8 mouse cellular contexts compared by ENCODE assay signal in the genomic region with DNA sequence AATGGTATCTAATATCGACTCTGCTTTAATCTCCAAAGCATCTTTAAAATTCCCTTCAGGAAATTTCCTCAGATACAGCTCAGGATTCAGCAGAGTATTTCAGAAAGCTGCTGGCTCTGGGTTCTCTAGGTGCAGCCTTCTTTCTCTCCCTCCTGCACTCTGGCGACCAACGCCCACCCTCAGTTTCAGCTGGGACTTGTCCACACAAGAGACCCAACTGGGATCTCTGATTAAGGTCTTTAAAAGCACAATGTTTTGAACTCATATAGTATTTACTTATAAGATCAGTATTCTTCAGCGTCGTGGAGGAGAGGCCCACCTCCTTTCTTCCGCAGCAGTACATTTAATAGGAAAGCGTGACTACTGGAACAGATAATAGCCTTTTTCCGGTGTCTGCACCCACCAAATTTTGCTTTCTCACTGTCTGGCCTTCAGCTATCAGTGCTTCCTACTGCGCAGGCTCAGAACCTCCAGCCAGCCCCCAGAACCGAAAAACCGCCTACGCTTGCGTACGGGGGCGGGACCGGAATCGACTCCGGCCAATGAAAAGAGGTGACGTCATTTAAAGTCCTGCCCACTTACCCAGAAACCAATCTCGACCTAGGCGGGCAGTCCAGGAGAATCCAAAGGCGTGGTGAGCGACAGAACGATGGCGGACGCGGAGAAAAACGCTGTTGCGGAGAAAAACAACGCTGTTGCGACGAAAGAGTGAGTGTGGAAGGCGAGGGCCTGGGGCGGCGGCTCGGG. TPM values are rescaled to one million over a fixed set of nuclear protein-coding genes. Genes with fewer than 3 reads are reported as not detected.
DNase-seq lines count a peak whose midpoint lies in the region; ATAC-seq and TF ChIP-seq lines count a peak whose summit lies in the region.

A gene (plus strand): TSS at position 576 of the 747 bp plus-strand sequence.

- TF ChIP-seq POLR2A in bone marrow, adult 2 months (IDR thresholded peaks at IDR 0.05; ENCODE audit: borderline replicate concordance, control insufficient read depth, low read depth, low read length): peak; percentile 68; the same call in 1 of the 2 replicates
- 0 out of 2 replicates have a peak, but pooled peaks have one; percentile 75 for TF ChIP-seq POLR2A in limb, embryonic 14.5 days (IDR thresholded peaks at IDR 0.05; ENCODE audit: borderline replicate concordance, extremely low read depth, insufficient read depth, insufficient read length)

- no peaks in the 10 kb centered on the region for H3K27me3 ChIP-seq in embryonic facial prominence, embryonic 15.5 days
- no peaks in the 10 kb centered on the region for H3K27me3 ChIP-seq in limb, embryonic 14.5 days (ENCODE audit: control insufficient read depth, insufficient read depth, low read length)
- H3K27me3 ChIP-seq in midbrain, postnatal 0 days (ENCODE audit: insufficient read depth, low read length): no peaks in the 10 kb centered on the region

- peak within 1 kb of the TSS; percentile 76 for H3K4me3 ChIP-seq in bone marrow, adult 2 months (replicated peaks; ENCODE audit: control insufficient read depth, low read depth, low read length)
- H3K4me3 ChIP-seq in embryonic facial prominence, embryonic 15.5 days (replicated peaks): peak within 1 kb of the TSS; percentile 93
- peak within 1 kb of the TSS; percentile 77 for H3K4me3 ChIP-seq in limb, embryonic 14.5 days (replicated peaks; ENCODE audit: low read length)
- peak within 1 kb of the TSS; percentile 66 for H3K4me3 ChIP-seq in midbrain, postnatal 0 days (ENCODE audit: low read depth, low read length)

- peak within 1 kb of the TSS; percentile 91 for H3K27ac ChIP-seq in bone marrow, adult 2 months (ENCODE audit: control insufficient read depth, insufficient read depth, low read depth, low read length, poor library complexity)
- peak within 1 kb of the TSS; percentile 96 for H3K27ac ChIP-seq in embryonic facial prominence, embryonic 15.5 days (replicated peaks)
- H3K27ac ChIP-seq in limb, embryonic 14.5 days (replicated peaks; ENCODE audit: low read depth, low read length): peak within 1 kb of the TSS; percentile 85
- H3K27ac ChIP-seq in midbrain, postnatal 0 days (ENCODE audit: low read depth, low read length): peak within 1 kb of the TSS; percentile 98

- 3% methylated on average over 36 of the region's 36 CpGs for WGBS in bone marrow, adult 2 months
- 2% methylated on average over 36 of the region's 36 CpGs for WGBS in embryonic facial prominence, embryonic 15.5 days
- 2% methylated on average over 36 of the region's 36 CpGs for WGBS in limb, embryonic 14.5 days
- 2% methylated on average over 36 of the region's 36 CpGs for whole genome bisulfite sequencing in midbrain, postnatal 0 days

- H3K4me1 ChIP-seq in bone marrow, adult 2 months (ENCODE audit: control insufficient read depth, insufficient read depth, low read length): no peaks in the 10 kb centered on the region
- peaks cover 17% of the 10 kb centered on the region for H3K4me1 ChIP-seq in embryonic facial prominence, embryonic 15.5 days
- H3K4me1 ChIP-seq in limb, embryonic 14.5 days (ENCODE audit: control insufficient read depth, insufficient read depth, low read length): peaks cover 8% of the 10 kb centered on the region; the same call in 1 of the 2 replicates
- H3K4me1 ChIP-seq in midbrain, postnatal 0 days (ENCODE audit: insufficient read depth, low read length): peaks cover 10% of the 10 kb centered on the region; the same call in 1 of the 2 replicates

- peak within 1 kb of the TSS; percentile 83 for H3K9ac ChIP-seq in embryonic facial prominence, embryonic 15.5 days
- peak within 1 kb of the TSS; percentile 82 for H3K9ac ChIP-seq in limb, embryonic 14.5 days (ENCODE audit: low read depth, low read length, severe bottlenecking)
- peak within 1 kb of the TSS; percentile 90 for H3K9ac ChIP-seq in midbrain, postnatal 0 days (replicated peaks; ENCODE audit: low read length, poor library complexity, severe bottlenecking)

- no peaks in the 10 kb centered on the region for H3K9me3 ChIP-seq in embryonic facial prominence, embryonic 15.5 days (replicated peaks)
- no peaks in the 10 kb centered on the region for H3K9me3 ChIP-seq in limb, embryonic 14.5 days (ENCODE audit: control insufficient read depth, low read length)
- no peaks in the 10 kb centered on the region for H3K9me3 ChIP-seq in midbrain, postnatal 0 days (ENCODE audit: low read length)

- TF ChIP-seq CTCF in bone marrow, adult 2 months (IDR thresholded peaks at IDR 0.05; ENCODE audit: control insufficient read depth, insufficient read depth, low read length): no peak
- no peak for TF ChIP-seq CTCF in midbrain, postnatal 0 days (IDR thresholded peaks at IDR 0.05)

- DNase-seq in 416B (ENCODE audit: low read depth): peak; percentile 99
- peak; percentile 98 for DNase-seq in heart, adult 8-10 months (ENCODE audit: low spot score)
- DNase-seq in kidney, adult 9 months: peak; percentile 98
- DNase-seq in limb, embryonic 14.5 days (ENCODE audit: low spot score): peak; percentile 98
- peak; percentile 99 for DNase-seq in midbrain, postnatal 0 days (ENCODE audit: low spot score)
- DNase-seq in spleen, postnatal 14 days (ENCODE audit: low spot score in 2 of 2): peak; percentile 85 to 89

- H3K4me2 ChIP-seq in embryonic facial prominence, embryonic 15.5 days (replicated peaks): peak within 1 kb of the TSS; percentile 56
- H3K4me2 ChIP-seq in limb, embryonic 14.5 days (replicated peaks; ENCODE audit: low read depth, low read length, severe bottlenecking): peak within 1 kb of the TSS; percentile 62
- H3K4me2 ChIP-seq in midbrain, postnatal 0 days (ENCODE audit: low read depth, low read length, poor library complexity, severe bottlenecking): peak within 1 kb of the TSS; percentile 68

- ATAC-seq in embryonic facial prominence, embryonic 15.5 days (ENCODE audit: insufficient number of reproducible peaks, low FRiP score, low TSS enrichment, low read depth): peak; percentile 99
- peak; percentile 99 for ATAC-seq in limb, embryonic 14.5 days (ENCODE audit: low FRiP score, low read depth)
- peak; percentile 99 for ATAC-seq in midbrain, postnatal 0 days (ENCODE audit: low FRiP score)

- H3K36me3 ChIP-seq in embryonic facial prominence, embryonic 15.5 days: peaks cover 25% of the 10 kb centered on the region
- H3K36me3 ChIP-seq in limb, embryonic 14.5 days (ENCODE audit: control insufficient read depth, insufficient read depth, low read length): peaks cover 29% of the 10 kb centered on the region
- H3K36me3 ChIP-seq in midbrain, postnatal 0 days (ENCODE audit: insufficient read depth, low read length): peaks cover 18% of the 10 kb centered on the region

RNA-seq across cellular contexts. Expression of the gene that starts here (rescaled TPM):
- 49.2 and 51.1 TPM in 2 replicates for polyA plus RNA-seq in bone marrow, adult 2 months (2011; ENCODE audit: insufficient read depth, insufficient read length, low replicate concordance, missing spikeins)
- polyA plus RNA-seq in embryonic facial prominence, embryonic 15.5 days (2015; fragmentation: Nextera tagmentation; extraction: Ambion mirVana): 174 TPM in 2 replicates
- total RNA-seq in heart, adult 8-10 months (2022): 10 to 100 TPM; 45.5 to 55.1 (median 47.5) TPM
- 176 and 185 TPM in 2 replicates for polyA plus RNA-seq in limb, embryonic 14.5 days (2012; rRNA removed)
- 209 and 217 TPM in 2 replicates for polyA plus RNA-seq in limb, embryonic 14.5 days (2014; fragmentation: Nextera tagmentation; extraction: Ambion mirVana)
- 937 and 951 TPM in 2 replicates for total RNA-seq in midbrain, postnatal 0 days (2014; rRNA removed)
- polyA plus RNA-seq in midbrain, postnatal 0 days (2015; fragmentation: Nextera tagmentation; extraction: Ambion mirVana): 1,277 and 1,350 TPM in 2 replicates

Comparison
In these comparisons a context has a peak if more than half of its experiments do, and no peak if none do; other contexts are left out.
1. Peak in every context shown above with its lines: DNase-seq, ATAC-seq, H3K4me3 ChIP-seq and H3K27ac ChIP-seq.
2. RNA of the gene that starts here (total RNA-seq): 937 to 951 TPM in midbrain, postnatal 0 days; 45.5 to 55.1 TPM in heart, adult 8-10 months; every median in the first group is over 10 times any median in the second.